Mouse (Mus musculus) limb, embryonic 14.5 days (tissue): ENCODE measurements around the gene Fam178b. TPM values are rescaled to one million over a fixed set of nuclear protein-coding genes. Genes with fewer than 3 reads are reported as not detected.

Source experiments
- ATAC-seq: fragments of 200-750 bp; cut with Nextera tagmentation; 2 replicates; pipeline ENCODE4 v1.8.0; 2017; ENCODE audit warnings: low read depth, moderate number of reproducible peaks, moderate TSS enrichment; ENCODE audit not compliant: low FRiP score
- DNase-seq: peaks from one replicate; pipeline ENCODE4 v3.0.0-alpha.2; 2015; ENCODE audit warnings: low spot score
- H3K27ac ChIP-seq: fragments of 300-500 bp; sonication (generic); replicated peaks from 2 replicates; pipeline ENCODE4 v1.5.1; 2014; ENCODE audit warnings: low read depth, mild to moderate bottlenecking, low read length, moderate library complexity, mixed read lengths
- H3K27me3 ChIP-seq: fragments of 300-500 bp; sonication (generic); 2 replicates; pipeline ENCODE4 v1.6.1; 2014; ENCODE audit warnings: low read length, mixed read lengths; ENCODE audit not compliant: control insufficient read depth, insufficient read depth
- H3K36me3 ChIP-seq: fragments of 300-500 bp; sonication (generic); 2 replicates; pipeline ENCODE4 v1.6.1; 2014; ENCODE audit warnings: mild to moderate bottlenecking, low read length, moderate library complexity, mixed read lengths; ENCODE audit not compliant: control insufficient read depth, insufficient read depth
- H3K4me1 ChIP-seq: fragments of 300-500 bp; sonication (generic); 2 replicates; pipeline ENCODE4 v1.6.1; 2014; ENCODE audit warnings: antibody characterized with exemption, low read length, mixed read lengths; ENCODE audit not compliant: control insufficient read depth, insufficient read depth
- H3K4me2 ChIP-seq: fragments of 300-500 bp; sonication (generic); replicated peaks from 2 replicates; pipeline ENCODE4 v1.6.1; 2014; ENCODE audit warnings: low read depth, mild to moderate bottlenecking, low read length, moderate library complexity; ENCODE audit not compliant: severe bottlenecking
- H3K4me3 ChIP-seq: fragments of 300-500 bp; sonication (generic); replicated peaks from 2 replicates; pipeline ENCODE4 v1.5.1; 2014; ENCODE audit warnings: low read length
- H3K9ac ChIP-seq: fragments of 300-500 bp; sonication (generic); 2 replicates; pipeline ENCODE4 v1.6.1; 2014; ENCODE audit warnings: mild to moderate bottlenecking, low read depth, low read length, moderate library complexity; ENCODE audit not compliant: severe bottlenecking
- H3K9me3 ChIP-seq: fragments of 300-500 bp; sonication (generic); 2 replicates; pipeline ENCODE4 v1.6.1; 2016; ENCODE audit warnings: low read length; ENCODE audit not compliant: control insufficient read depth
- POLR2A ChIP-seq: fragments of 200-500 bp; IDR thresholded peaks from 2 replicates; pipeline ENCODE4 v1.8.0; 2012; ENCODE audit warnings: inconsistent platforms, mild to moderate bottlenecking, moderate library complexity, borderline replicate concordance; ENCODE audit not compliant: insufficient read depth, insufficient read length; ENCODE audit errors: extremely low read depth
- WGBS: fragments of 180-500 bp; shearing (Covaris S2); extraction: QIAGEN DNeasy Blood & Tissue Kit; methylation state at CpG from one replicate; pipeline ENCODE4 v1.1.7; 2014; 5-methylcytosine and 5-hydroxymethylcytosine counted together
- polyA plus RNA-seq, 2 experiments: library from polyadenylated mRNA; depleted of rRNA in 1 of 2; stranded (reverse) in 1 of 2; unstranded in 1 of 2; fragments of >200 nt; fragmentation: Nextera tagmentation in 1 of 2; extraction: Ambion mirVana in 1 of 2; gene quantifications; 2 replicates each; pipeline versions ENCODE4 v1.2.1 to v1.2.3; 2012 to 2014

The Fam178b gene
- polyA plus RNA-seq, 2 experiments, result 0.67 to 1.5 TPM

DNA sequence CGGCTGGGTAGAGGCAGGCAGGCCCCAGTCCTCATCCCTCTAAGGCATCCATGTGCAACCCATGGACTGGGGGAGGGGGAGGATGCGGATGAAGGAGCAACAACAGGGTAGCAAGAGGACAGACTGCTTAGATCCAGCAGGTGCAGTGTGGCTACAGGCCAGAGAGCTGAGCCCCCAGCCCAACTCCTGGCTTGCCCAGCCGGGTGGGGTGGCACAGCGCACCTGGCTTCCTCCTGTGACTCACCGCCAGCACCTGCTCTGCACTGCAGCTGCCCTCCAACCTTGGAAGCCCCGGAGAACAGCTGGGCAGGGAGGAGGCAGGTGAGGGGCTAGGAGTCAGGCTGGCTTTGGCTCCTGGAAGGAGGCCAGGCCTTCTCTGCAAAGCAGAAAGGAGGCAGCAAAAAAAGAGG, 103.0 kb downstream of the Fam178b start:
- DNase-seq (no peak), ATAC-seq (peak; percentile 60)
- no peak for TF ChIP-seq POLR2A
- Histone ChIP-seq H3K9me3 (no peaks in the 10 kb centered on the region), H3K4me2 (peak overlapping the region; percentile 41), H3K4me3 (peak overlapping the region; percentile 18; the same call in 1 of the 2 replicates), H3K27me3 (no peaks in the 10 kb centered on the region), H3K4me1 (peaks cover 27% of the 10 kb centered on the region), H3K27ac (peak overlapping the region; percentile 82), H3K36me3 (no peaks in the 10 kb centered on the region), H3K9ac (peak overlapping the region; percentile 41; the same call in 1 of the 2 replicates)
- WGBS, result 25% methylated on average over 6 of the region's 6 CpGs

DNA sequence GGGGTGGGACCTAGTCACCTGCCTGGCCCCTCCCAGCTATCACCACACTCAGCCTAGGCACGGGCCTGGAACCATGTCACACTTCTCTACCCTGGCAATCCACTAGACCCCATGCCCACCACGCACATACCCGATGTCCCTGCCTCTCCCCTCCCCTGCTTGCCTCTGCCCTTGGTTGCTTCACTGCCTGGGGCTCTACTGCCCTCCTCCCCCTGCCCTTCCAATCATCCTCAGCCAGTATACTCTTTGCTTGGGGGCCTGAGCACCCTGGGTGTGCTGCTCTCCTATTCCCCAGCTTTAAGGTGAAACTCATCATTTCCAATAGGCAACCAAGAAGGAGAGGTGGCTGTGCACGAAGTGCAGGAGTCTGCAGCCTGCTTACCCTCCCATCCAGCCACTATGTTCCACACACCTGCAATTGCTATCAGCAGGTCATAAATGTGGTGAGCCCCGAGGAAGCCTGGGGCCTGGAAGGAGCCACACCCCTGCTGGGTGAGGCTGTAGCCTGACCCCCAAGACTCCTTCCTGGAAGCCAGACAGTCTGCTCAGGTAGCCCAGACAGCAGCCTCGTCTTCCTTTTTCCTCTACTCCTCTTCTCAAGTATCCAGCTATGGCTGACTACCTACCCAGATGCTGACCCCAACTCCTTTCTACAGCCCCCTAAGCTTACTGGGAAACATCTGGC, 105.8 kb downstream of the Fam178b start:
- ATAC-seq, result no peak
- Histone ChIP-seq H3K9ac (no peak overlapping the region), H3K36me3 (no peaks in the 10 kb centered on the region), H3K9me3 (no peaks in the 10 kb centered on the region), H3K27me3 (no peaks in the 10 kb centered on the region), H3K4me2 (no peak overlapping the region), H3K4me3 (no peak overlapping the region), H3K4me1 (peaks cover 36% of the 10 kb centered on the region), H3K27ac (no peak overlapping the region)
- DNase-seq, result no peak
- WGBS, result 28% methylated on average over 4 of the region's 6 CpGs
- TF ChIP-seq POLR2A, result no peak

DNA sequence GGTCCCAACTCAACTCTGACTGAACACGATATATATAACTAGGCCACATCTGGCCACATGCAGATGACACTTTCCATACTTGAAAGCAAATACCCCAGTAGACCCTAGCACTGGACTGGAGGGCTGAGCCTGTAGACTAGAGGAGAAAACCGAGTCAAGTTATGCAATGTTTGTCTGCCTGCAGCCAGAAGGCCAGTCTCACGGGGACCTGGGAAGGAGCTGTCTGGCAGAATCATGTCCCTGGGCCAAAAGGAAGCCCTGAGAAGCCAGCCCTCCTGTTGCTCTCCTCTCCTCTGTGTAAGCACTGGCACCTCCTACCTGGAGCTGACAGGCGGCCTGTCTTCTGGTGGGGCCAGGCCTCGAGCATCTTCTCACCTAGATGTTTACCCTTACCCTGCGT, 107.6 kb downstream of the Fam178b start:
- TF ChIP-seq POLR2A, result no peak
- no peak for ATAC-seq
- Histone ChIP-seq H3K4me2 (no peak overlapping the region), H3K9me3 (no peaks in the 10 kb centered on the region), H3K36me3 (no peaks in the 10 kb centered on the region), H3K4me3 (no peak overlapping the region), H3K9ac (no peak overlapping the region), H3K27ac (no peak overlapping the region), H3K4me1 (peaks cover 26% of the 10 kb centered on the region), H3K27me3 (no peaks in the 10 kb centered on the region)
- DNase-seq, result no peak
- 57% methylated on average over 6 of the region's 6 CpGs for WGBS

DNA sequence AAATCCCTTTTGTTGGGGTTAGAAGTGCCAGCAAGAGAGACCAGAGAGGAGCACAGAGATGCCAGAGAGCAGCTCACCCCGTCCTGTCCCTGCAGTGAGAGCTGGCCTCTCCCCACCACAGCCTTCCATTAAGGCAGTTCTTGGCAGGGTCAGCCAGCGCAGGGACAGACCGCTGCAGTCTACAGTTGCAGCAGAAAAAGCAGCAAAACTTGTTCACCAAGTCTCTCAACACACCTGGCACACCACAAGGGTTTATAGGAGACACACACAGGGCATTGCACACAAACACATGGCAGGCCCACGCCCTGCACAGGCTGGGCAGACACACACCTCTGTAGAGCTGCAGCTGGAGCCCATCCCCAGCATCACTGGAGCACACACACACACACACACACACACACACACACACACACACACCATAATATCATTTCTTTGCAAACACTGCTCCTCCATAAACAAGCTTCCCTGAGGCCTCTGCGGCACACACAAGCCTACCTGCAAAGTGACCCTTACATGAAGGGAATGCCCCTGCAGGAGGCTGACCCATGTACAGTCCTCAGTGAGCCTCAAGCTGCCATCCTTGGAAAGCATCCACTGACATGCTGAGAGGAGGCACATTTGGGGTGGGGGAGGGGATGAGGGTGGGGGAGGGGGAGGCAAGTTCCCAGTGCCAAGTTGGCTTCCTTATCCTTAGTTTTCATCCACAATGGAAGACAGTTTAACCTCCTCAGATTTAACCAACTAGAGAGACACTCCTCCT, 108.6 kb downstream of the Fam178b start:
- Histone ChIP-seq H3K9me3 (no peaks in the 10 kb centered on the region), H3K4me3 (no peak overlapping the region), H3K27ac (no peak overlapping the region), H3K9ac (no peak overlapping the region), H3K36me3 (no peaks in the 10 kb centered on the region), H3K4me2 (no peak overlapping the region), H3K4me1 (peaks cover 16% of the 10 kb centered on the region), H3K27me3 (no peaks in the 10 kb centered on the region)
- DNase-seq (no peak), ATAC-seq (no peak)
- 70% methylated on average over 5 of the region's 5 CpGs for WGBS
- no peak for TF ChIP-seq POLR2A

DNA sequence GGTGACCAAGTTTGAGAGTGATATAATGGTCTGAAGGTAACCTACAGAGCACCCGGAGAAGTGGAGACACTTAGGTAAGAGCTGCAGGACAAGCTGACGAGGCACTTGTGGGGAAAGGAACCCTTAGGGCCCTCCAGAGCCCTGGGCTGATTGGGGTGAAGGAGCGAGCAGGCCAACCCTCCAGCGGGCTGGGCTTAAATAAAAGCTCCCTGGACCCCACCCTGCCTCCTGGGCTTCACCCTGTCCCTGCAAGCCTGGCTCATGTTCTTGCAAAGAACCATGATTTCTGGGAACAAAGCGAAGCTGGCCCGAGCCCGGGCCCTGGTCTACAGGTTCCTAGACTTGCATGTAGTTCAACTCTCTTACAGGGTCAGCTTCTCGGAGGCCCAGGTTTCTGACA, 109.5 kb downstream of the Fam178b start:
- DNase-seq, result no peak
- Histone ChIP-seq H3K9me3 (no peaks in the 10 kb centered on the region), H3K4me1 (peaks cover 17% of the 10 kb centered on the region)

More for the DNA sequence above, 109.5 kb downstream of the Fam178b start:
- Histone ChIP-seq H3K27me3 (no peaks in the 10 kb centered on the region), H3K27ac (no peak overlapping the region), H3K36me3 (no peaks in the 10 kb centered on the region), H3K4me3 (no peak overlapping the region), H3K4me2 (no peak overlapping the region), H3K9ac (no peak overlapping the region)
- ATAC-seq, result no peak
- TF ChIP-seq POLR2A, result no peak
- 73% methylated on average over 8 of the region's 8 CpGs for WGBS
